Mouse (Mus musculus) stomach, postnatal 0 days (tissue): ENCODE measurements around the gene Ppm1h. TPM values are rescaled to one million over a fixed set of nuclear protein-coding genes. Genes with fewer than 3 reads are reported as not detected.

Experiments used
- ATAC-seq: fragments of 200-750 bp; cut with Nextera tagmentation; 2 replicates; pipeline ENCODE4 v1.8.0; 2017; ENCODE audit not compliant: low FRiP score, low TSS enrichment
- DNase-seq: peaks from one replicate; pipeline ENCODE4 v3.0.0-alpha.2; 2016; ENCODE audit warnings: low spot score
- H3K27ac ChIP-seq: fragments of 300-500 bp; sonication (generic); replicated peaks from 2 replicates; pipeline ENCODE4 v1.5.1; 2014; ENCODE audit warnings: mild to moderate bottlenecking, control low read depth
- H3K27me3 ChIP-seq: fragments of 300-500 bp; sonication (generic); 2 replicates; pipeline ENCODE4 v1.6.1; 2014; ENCODE audit warnings: low read length; ENCODE audit not compliant: control insufficient read depth, insufficient read depth
- H3K36me3 ChIP-seq: fragments of 300-500 bp; sonication (generic); 2 replicates; pipeline ENCODE4 v1.6.1; 2014; ENCODE audit warnings: low read length, mixed read lengths; ENCODE audit not compliant: control insufficient read depth, insufficient read depth
- H3K4me1 ChIP-seq: fragments of 300-500 bp; sonication (generic); replicated peaks from 2 replicates; pipeline ENCODE4 v1.6.1; 2014; ENCODE audit warnings: antibody characterized with exemption; ENCODE audit not compliant: control insufficient read depth, insufficient read depth
- H3K4me2 ChIP-seq: fragments of 300-500 bp; sonication (generic); replicated peaks from 2 replicates; pipeline ENCODE4 v1.6.1; 2014; ENCODE audit warnings: low read depth, mild to moderate bottlenecking, control low read depth, moderate library complexity
- H3K4me3 ChIP-seq: fragments of 300-500 bp; sonication (generic); 2 replicates; pipeline ENCODE4 v1.5.1; 2014; ENCODE audit warnings: low read depth, low read length, control low read depth
- H3K9ac ChIP-seq: fragments of 300-500 bp; sonication (generic); 2 replicates; pipeline ENCODE4 v1.6.1; 2014; ENCODE audit warnings: mild to moderate bottlenecking, low read length, control low read depth, mixed read lengths
- H3K9me3 ChIP-seq: fragments of 300-500 bp; sonication (generic); 2 replicates; pipeline ENCODE4 v1.6.1; 2016; ENCODE audit warnings: low read length; ENCODE audit not compliant: control insufficient read depth
- CTCF ChIP-seq: IDR thresholded peaks from 2 replicates; pipeline ENCODE4 v1.5.1; 2016; ENCODE audit warnings: antibody characterized with exemption, low read depth, mild to moderate bottlenecking, moderate library complexity
- EP300 ChIP-seq: optimal IDR thresholded peaks from 2 replicates; pipeline ENCODE3; 2016; ENCODE audit warnings: antibody characterized with exemption
- WGBS: fragments of 180-500 bp; shearing (Covaris S2); extraction: QIAGEN DNeasy Blood & Tissue Kit; methylation state at CpG from one replicate; pipeline ENCODE4 v1.1.7; 2014; 5-methylcytosine and 5-hydroxymethylcytosine counted together
- polyA plus RNA-seq: library from polyadenylated mRNA; unstranded; fragments of >200 nt; fragmentation: Nextera tagmentation; extraction: Ambion mirVana; gene quantifications from 2 replicates; pipeline ENCODE4 v1.2.1, GENCODE M21; 2015

Ppm1h gene
- 7.5 and 7.6 TPM in 2 replicates for polyA plus RNA-seq

- Histone ChIP-seq H3K27me3 (no peaks in the 10 kb centered on the region), H3K9ac (peak within 1 kb of the TSS; percentile 82), H3K9me3 (no peaks in the 10 kb centered on the region), H3K4me3 (peak within 1 kb of the TSS; percentile 76), H3K27ac (peak within 1 kb of the TSS; percentile 88), H3K36me3 (no peaks in the 10 kb centered on the region), H3K4me1 (no peaks in the 10 kb centered on the region; the same call in 1 of the 2 replicates), H3K4me2 (peak within 1 kb of the TSS; percentile 87)
- WGBS = 2% methylated on average over 78 of the region's 94 CpGs
- no peak for TF ChIP-seq EP300
- peak; percentile 68 for TF ChIP-seq CTCF
- DNase-seq (peak; percentile 85), ATAC-seq (peak; percentile 93)
Observed at GRCm38 (mm10) chr10:122678541-122679436, at the start of gene Ppm1h. Gene Ppm1h (plus strand): TSS chr10:122678762.

GRCm38 (mm10) chr10:122629003-122629402 lies 49.6 kb upstream of the Ppm1h start:
- Histone ChIP-seq H3K36me3 (no peaks in the 10 kb centered on the region), H3K9ac (no peak overlapping the region), H3K4me3 (no peak overlapping the region), H3K4me1 (no peaks in the 10 kb centered on the region), H3K4me2 (no peak overlapping the region), H3K27ac (no peak overlapping the region), H3K27me3 (no peaks in the 10 kb centered on the region), H3K9me3 (no peaks in the 10 kb centered on the region)
- 62% methylated on average over 4 of the region's 4 CpGs for WGBS
- ATAC-seq (no peak), DNase-seq (no peak)
- TF ChIP-seq EP300 (no peak), CTCF (no peak; the same call in 1 of the 2 replicates)

- WGBS = 85% methylated on average over 4 of the region's 4 CpGs
- H3K27me3 ChIP-seq = no peaks in the 10 kb centered on the region
Observed at GRCm38 (mm10) chr10:122639879-122640278, 38.7 kb upstream of the Ppm1h start.

GRCm38 (mm10) chr10:122641263-122641795 lies 37.2 kb upstream of the Ppm1h start:
- 80% methylated on average over 8 of the region's 8 CpGs for WGBS
- DNase-seq (no peak), ATAC-seq (no peak)
- Histone ChIP-seq H3K9ac (no peak overlapping the region), H3K27me3 (no peaks in the 10 kb centered on the region), H3K4me2 (no peak overlapping the region), H3K36me3 (no peaks in the 10 kb centered on the region), H3K27ac (no peak overlapping the region), H3K4me3 (no peak overlapping the region), H3K4me1 (no peaks in the 10 kb centered on the region), H3K9me3 (no peaks in the 10 kb centered on the region)
- TF ChIP-seq EP300 (no peak), CTCF (no peak)

More at GRCm38 (mm10) chr10:122639879-122640278, 38.7 kb upstream of the Ppm1h start:
- H3K4me3 ChIP-seq = no peak overlapping the region
- no peaks in the 10 kb centered on the region for H3K36me3 ChIP-seq
- H3K4me1 ChIP-seq = no peaks in the 10 kb centered on the region
- DNase-seq (no peak), ATAC-seq (no peak)
- TF ChIP-seq EP300 (no peak), CTCF (no peak)
- H3K9me3 ChIP-seq = no peaks in the 10 kb centered on the region
- no peak overlapping the region for H3K4me2 ChIP-seq
- H3K27ac ChIP-seq = no peak overlapping the region
- no peak overlapping the region for H3K9ac ChIP-seq

- H3K9me3 ChIP-seq = no peaks in the 10 kb centered on the region
- 85% methylated on average over 4 of the region's 4 CpGs for WGBS
Observed at GRCm38 (mm10) chr10:122642125-122642524, 36.4 kb upstream of the Ppm1h start.

GRCm38 (mm10) chr10:122651932-122652331 lies 26.6 kb upstream of the Ppm1h start:
- DNase-seq = no peak
- Histone ChIP-seq H3K27me3 (no peaks in the 10 kb centered on the region), H3K9ac (no peak overlapping the region), H3K9me3 (no peaks in the 10 kb centered on the region), H3K4me2 (no peak overlapping the region), H3K4me3 (no peak overlapping the region), H3K4me1 (no peaks in the 10 kb centered on the region), H3K27ac (no peak overlapping the region), H3K36me3 (no peaks in the 10 kb centered on the region)
- WGBS = 85% methylated on average over 4 of the region's 4 CpGs
- no peak for TF ChIP-seq CTCF
- no peak for TF ChIP-seq EP300
- ATAC-seq = no peak

More at GRCm38 (mm10) chr10:122642125-122642524, 36.4 kb upstream of the Ppm1h start:
- TF ChIP-seq EP300 (no peak), CTCF (no peak)
- no peak overlapping the region for H3K27ac ChIP-seq
- no peaks in the 10 kb centered on the region for H3K36me3 ChIP-seq
- no peaks in the 10 kb centered on the region for H3K27me3 ChIP-seq
- no peaks in the 10 kb centered on the region for H3K4me1 ChIP-seq
- ATAC-seq = no peak
- DNase-seq = no peak
- no peak overlapping the region for H3K4me2 ChIP-seq
- H3K4me3 ChIP-seq = no peak overlapping the region
- H3K9ac ChIP-seq = no peak overlapping the region
